Mouse (Mus musculus) MEL (cell line): ENCODE measurements at regions not wholly inside any gene's neighbourhood (a gene's known extent, or its start where the extent isn't known, plus 50 kb on each side); places are given as distances from the start of the nearest gene placed in this dataset.

ENCODE experiments used
- CHD2 ChIP-seq: IDR thresholded peaks from 2 replicates; pipeline ENCODE4 v1.6.1; 2011; ENCODE audit warnings: low read length, improper control_type of control experiment
- CTCF ChIP-seq, 3 experiments: IDR thresholded peaks in 2 of 3; conservative IDR thresholded peaks in 1 of 3; 2 replicates each; pipeline ENCODE4 v1.5.1; 2011 to 2012; ENCODE audit warnings: low read length in 3 of 3, low read depth in 2 of 3, mild to moderate bottlenecking in 2 of 3, improper control_type of control experiment in 1 of 3, inconsistent platforms in 1 of 3, mixed read lengths in 1 of 3, moderate library complexity in 1 of 3; ENCODE audit not compliant: control insufficient read depth in 1 of 3, insufficient read depth in 1 of 3, poor library complexity in 1 of 3, severe bottlenecking in 1 of 3
- EP300 ChIP-seq, 2 experiments: IDR thresholded peaks; 2 replicates each; pipeline ENCODE4 v1.6.1; 2011; ENCODE audit warnings: improper control_type of control experiment in 2 of 2, low read length in 2 of 2, low read depth in 1 of 2, mild to moderate bottlenecking in 1 of 2
- GABPA ChIP-seq: IDR thresholded peaks from 2 replicates; pipeline ENCODE4 v1.6.1; 2012; ENCODE audit warnings: low read depth, mild to moderate bottlenecking, inconsistent platforms, low read length, improper control_type of control experiment, moderate library complexity
- KAT2A ChIP-seq: conservative IDR thresholded peaks from 2 replicates; pipeline ENCODE4 v1.6.1; 2012; ENCODE audit warnings: low read depth, low read length, improper control_type of control experiment, inconsistent platforms
- MAX ChIP-seq: IDR thresholded peaks from 2 replicates; pipeline ENCODE4 v1.6.1; 2011; ENCODE audit warnings: low read length, improper control_type of control experiment
- MYC ChIP-seq: IDR thresholded peaks from 2 replicates; pipeline ENCODE4 v1.6.1; 2011; ENCODE audit warnings: low read depth, mild to moderate bottlenecking, low read length, improper control_type of control experiment, moderate library complexity
- POLR2A ChIP-seq, 2 experiments: IDR thresholded peaks; 2 replicates each; pipeline ENCODE4 v1.6.1; 2011 to 2012; ENCODE audit warnings: low read length in 2 of 2, mild to moderate bottlenecking in 2 of 2, control low read depth in 1 of 2, improper control_type of control experiment in 1 of 2, low read depth in 1 of 2, moderate library complexity in 1 of 2; ENCODE audit not compliant: control insufficient read depth in 1 of 2, insufficient read depth in 1 of 2, poor library complexity in 1 of 2
- SMC3 ChIP-seq: IDR thresholded peaks from 2 replicates; pipeline ENCODE4 v1.6.1; 2011; ENCODE audit warnings: low read depth, low read length, improper control_type of control experiment
- USF1 ChIP-seq: IDR thresholded peaks from 2 replicates; pipeline ENCODE4 v1.6.1; 2014; ENCODE audit warnings: low read depth, mild to moderate bottlenecking, inconsistent platforms, low read length, improper control_type of control experiment, moderate library complexity

DNA sequence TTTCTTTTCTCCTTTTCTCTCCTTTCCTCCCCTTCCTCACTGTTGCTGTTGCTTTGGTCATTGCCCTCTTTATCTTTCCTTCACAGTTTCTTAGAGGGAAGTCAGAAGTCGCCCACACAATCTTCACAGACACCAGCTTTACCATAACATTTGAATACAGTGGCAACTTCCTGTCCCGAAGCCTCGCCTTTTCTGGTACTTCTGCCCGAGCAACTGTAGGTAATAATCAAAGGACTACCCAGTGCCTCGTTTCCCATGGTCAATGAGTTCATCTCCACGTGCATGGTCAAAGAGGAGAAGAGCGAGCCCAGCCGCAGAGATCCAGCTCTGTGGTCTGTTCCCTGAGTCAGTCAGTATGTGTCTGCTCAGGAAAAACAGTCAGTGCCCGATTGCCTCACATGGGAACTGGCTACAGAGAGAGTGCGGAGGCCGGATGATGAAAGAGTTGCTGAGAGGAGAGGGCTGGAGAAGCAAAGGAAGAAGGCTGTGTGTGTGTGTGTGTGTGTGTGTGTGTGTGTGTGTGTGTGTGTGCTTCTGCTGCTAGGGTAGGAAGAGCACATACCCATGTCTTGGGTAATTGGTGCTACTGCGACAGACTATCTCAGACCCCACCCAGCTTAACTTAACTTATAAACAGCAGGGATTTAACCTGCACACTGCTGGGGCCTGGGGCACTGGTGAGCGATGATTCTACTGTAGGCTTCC, 73.0 kb upstream of the Klf13 start:
- TF ChIP-seq CTCF (IDR thresholded peaks at IDR 0.05 in 2 of 3, conservative IDR thresholded peaks at IDR 0.05 in 1 of 3; ENCODE audit: control insufficient read depth in 1 of 3, insufficient read depth in 1 of 3, low read depth in 2 of 3, low read length in 3 of 3, poor library complexity in 1 of 3, severe bottlenecking in 1 of 3) = no peak
- no peak for TF ChIP-seq CHD2
- TF ChIP-seq USF1 = no peak
- TF ChIP-seq POLR2A (IDR thresholded peaks at IDR 0.05; ENCODE audit: control insufficient read depth in 1 of 2, insufficient read depth in 1 of 2, low read depth in 1 of 2, low read length in 2 of 2, poor library complexity in 1 of 2) = peak in 1 of 2 experiments; percentile 51; a peak in 2 of 4 replicates
- peak; percentile 79 to 92 for TF ChIP-seq EP300 (IDR thresholded peaks at IDR 0.05; ENCODE audit: low read depth in 1 of 2, low read length in 2 of 2)
- TF ChIP-seq GABPA = no peak
- no peak for TF ChIP-seq KAT2A
- TF ChIP-seq MAX = peak; percentile 20; the same call in 1 of the 2 replicates
- no peak for TF ChIP-seq SMC3
- peak; percentile 47; the same call in 1 of the 2 replicates for TF ChIP-seq MYC
